Mouse (Mus musculus) bone marrow macrophage, adult 2 months (primary cell): ENCODE data around the gene Metap1d.

Experiments
- CTCF ChIP-seq: IDR thresholded peaks from 2 replicates; pipeline ENCODE4 v1.5.1; 2012; ENCODE audit warnings: low read depth, mild to moderate bottlenecking, low read length, moderate library complexity
- POLR2A ChIP-seq: IDR thresholded peaks from 2 replicates; pipeline ENCODE4 v1.6.1; 2012; ENCODE audit warnings: mild to moderate bottlenecking, low read depth, low read length, borderline replicate concordance

- TF ChIP-seq CTCF (no peak), POLR2A (no peak)
These were observed 8.1 kb downstream of the Metap1d start for GRCm38 (mm10) chr2:71461139-71461538.
